Comparison of ENCODE assay signal across 10 mouse cellular contexts in genomic region chr3:97764152-97764551, GRCm38 (mm10).
DNase-seq lines count a peak whose midpoint lies in the region; ATAC-seq lines count a peak whose summit lies in the region.
"Had no signal": no experiment of that assay in that cellular context is flagged by ENCODE, and none has a peak within 500 bp of the region (broad histone marks: within the 10 kb centered on the region; RNA-seq: fewer than 3 reads in every experiment).

No protein-coding gene starts in this region.

- peak overlapping the region; percentile 19; the same call in 1 of the 2 replicates for H3K4me2 ChIP-seq in lung, embryonic 15.5 days
- peak overlapping the region; percentile 90 for H3K4me2 ChIP-seq in intestine, embryonic 14.5 days (ENCODE audit: low read length)
- peak overlapping the region; percentile 30 for H3K4me2 ChIP-seq in stomach, embryonic 16.5 days (ENCODE audit: low read depth, low read length)

- H3K9me3 ChIP-seq in lung, embryonic 15.5 days: no peaks in the 10 kb centered on the region
- no peaks in the 10 kb centered on the region for H3K9me3 ChIP-seq in intestine, embryonic 14.5 days (ENCODE audit: control insufficient read depth, low read length)
- no peaks in the 10 kb centered on the region for H3K9me3 ChIP-seq in stomach, embryonic 16.5 days (replicated peaks; ENCODE audit: control insufficient read depth, low read length)

- H3K9ac ChIP-seq in lung, embryonic 15.5 days: no peak overlapping the region
- peak overlapping the region; percentile 3; the same call in 1 of the 2 replicates for H3K9ac ChIP-seq in intestine, embryonic 14.5 days (ENCODE audit: low read length)
- no peak overlapping the region for H3K9ac ChIP-seq in stomach, embryonic 16.5 days (ENCODE audit: low read length)

- H3K4me1 ChIP-seq in lung, embryonic 15.5 days: peaks cover 34% of the 10 kb centered on the region
- H3K4me1 ChIP-seq in intestine, embryonic 14.5 days (replicated peaks; ENCODE audit: control insufficient read depth, insufficient read depth, low read length): peaks cover 29% of the 10 kb centered on the region
- peaks cover 31% of the 10 kb centered on the region for H3K4me1 ChIP-seq in stomach, embryonic 16.5 days (ENCODE audit: control insufficient read depth, insufficient read depth, low read length)

- ATAC-seq in lung, embryonic 15.5 days (ENCODE audit: borderline replicate concordance, extremely low read depth, low FRiP score, low TSS enrichment): no peak
- no peak for ATAC-seq in intestine, embryonic 14.5 days (replicated peaks; ENCODE audit: low FRiP score, low TSS enrichment, low read depth)
- no peak for ATAC-seq in stomach, embryonic 16.5 days (ENCODE audit: insufficient read depth, low FRiP score)

- H3K36me3 ChIP-seq in lung, embryonic 15.5 days: no peaks in the 10 kb centered on the region
- H3K36me3 ChIP-seq in intestine, embryonic 14.5 days (ENCODE audit: control insufficient read depth, insufficient read depth, low read length): no peaks in the 10 kb centered on the region
- H3K36me3 ChIP-seq in stomach, embryonic 16.5 days (ENCODE audit: control insufficient read depth, insufficient read depth, low read length): no peaks in the 10 kb centered on the region

- H3K27me3 ChIP-seq in lung, embryonic 15.5 days: no peaks in the 10 kb centered on the region
- no peaks in the 10 kb centered on the region for H3K27me3 ChIP-seq in intestine, embryonic 14.5 days (replicated peaks; ENCODE audit: control insufficient read depth, insufficient read depth, low read length)
- no peaks in the 10 kb centered on the region for H3K27me3 ChIP-seq in stomach, embryonic 16.5 days (ENCODE audit: control insufficient read depth, insufficient read depth, low read length)

- 45% methylated on average over 5 of the region's 5 CpGs for WGBS in lung, embryonic 15.5 days
- 57% methylated on average over 5 of the region's 5 CpGs for WGBS in intestine, embryonic 14.5 days
- WGBS in stomach, embryonic 16.5 days: 49% methylated on average over 5 of the region's 5 CpGs

- H3K4me3 ChIP-seq in lung, embryonic 15.5 days: no peak overlapping the region
- H3K4me3 ChIP-seq in intestine, embryonic 14.5 days (ENCODE audit: low read depth, low read length): peak overlapping the region; percentile 20
- peak overlapping the region; percentile 6 for H3K4me3 ChIP-seq in stomach, embryonic 16.5 days (replicated peaks; ENCODE audit: low read length)

- no peak for DNase-seq in lung, postnatal 4 days
- peak; percentile 52 for DNase-seq in intestine, embryonic 14.5 days (ENCODE audit: low spot score)
- DNase-seq in kidney, postnatal 4 days: peak; percentile 22 to 33
- no peak for DNase-seq in thymus, postnatal 10 days (ENCODE audit: low spot score in 2 of 2)
- DNase-seq in layer of hippocampus, postnatal 10 days (ENCODE audit: low spot score in 2 of 2): no peak
- DNase-seq: adrenal gland, adult 8-10 months; cerebellum, adult 9-10 months; left cerebral cortex, postnatal 4 days had no signal

- no peak overlapping the region for H3K27ac ChIP-seq in lung, embryonic 15.5 days
- H3K27ac ChIP-seq in intestine, embryonic 14.5 days (ENCODE audit: low read depth): peak overlapping the region; percentile 69
- H3K27ac ChIP-seq in stomach, embryonic 16.5 days (ENCODE audit: low read length): 0 out of 2 replicates have a peak overlapping the region, but pooled peaks have one; percentile 25

Comparison
In these comparisons a context has a peak if more than half of its experiments do, and no peak if none do; other contexts are left out.
1. H3K4me2 ChIP-seq: peak in every context shown above with its lines; median percentile 90 in intestine, embryonic 14.5 days; 30 in stomach, embryonic 16.5 days; 19 in lung, embryonic 15.5 days.
2. DNase-seq: peak in intestine, embryonic 14.5 days (single experiment) and kidney, postnatal 4 days (2 of 2); none in lung, postnatal 4 days (0 of 2), thymus, postnatal 10 days (0 of 2) and layer of hippocampus, postnatal 10 days (0 of 2).